Mouse (Mus musculus) heart, embryonic 12.5 days (tissue): ENCODE results near the gene Vgf. TPM values are rescaled to one million over a fixed set of nuclear protein-coding genes. Genes with fewer than 3 reads are reported as not detected.

ENCODE experiments used
- ATAC-seq: fragments of 200-750 bp; cut with Nextera tagmentation; 2 replicates; pipeline ENCODE4 v1.8.0; 2017; ENCODE audit warnings: moderate TSS enrichment, moderate library complexity; ENCODE audit not compliant: insufficient number of reproducible peaks, low FRiP score
- H3K27ac ChIP-seq: fragments of 300-500 bp; sonication (generic); 2 replicates; pipeline ENCODE4 v1.5.1; 2016; ENCODE audit warnings: mild to moderate bottlenecking, moderate library complexity; ENCODE audit not compliant: poor library complexity, severe bottlenecking
- H3K27me3 ChIP-seq: fragments of 300-500 bp; sonication (generic); replicated peaks from 2 replicates; pipeline ENCODE4 v1.6.1; 2016; ENCODE audit warnings: mild to moderate bottlenecking, moderate library complexity
- H3K36me3 ChIP-seq: fragments of 300-500 bp; sonication (generic); 2 replicates; pipeline ENCODE4 v1.6.1; 2016; ENCODE audit warnings: mild to moderate bottlenecking, moderate library complexity
- H3K4me1 ChIP-seq: fragments of 300-500 bp; sonication (generic); replicated peaks from 2 replicates; pipeline ENCODE4 v1.6.1; 2016; ENCODE audit warnings: mild to moderate bottlenecking
- H3K4me2 ChIP-seq: fragments of 300-500 bp; sonication (generic); 2 replicates; pipeline ENCODE4 v1.6.1; 2016; ENCODE audit warnings: mild to moderate bottlenecking, moderate library complexity
- H3K4me3 ChIP-seq: fragments of 300-500 bp; sonication (generic); 2 replicates; pipeline ENCODE4 v1.5.1; 2016; ENCODE audit warnings: mild to moderate bottlenecking
- H3K9ac ChIP-seq: fragments of 300-500 bp; sonication (generic); 2 replicates; pipeline ENCODE4 v1.6.1; 2016; ENCODE audit warnings: mild to moderate bottlenecking, moderate library complexity
- H3K9me3 ChIP-seq: fragments of 300-500 bp; sonication (generic); replicated peaks from 2 replicates; pipeline ENCODE4 v1.6.1; 2016; ENCODE audit warnings: mild to moderate bottlenecking, moderate library complexity
- WGBS: fragments of 180-500 bp; shearing (Covaris S2); methylation state at CpG from one replicate; pipeline ENCODE4 v1.1.7; 2016; 5-methylcytosine and 5-hydroxymethylcytosine counted together
- polyA plus RNA-seq: library from polyadenylated mRNA; unstranded; fragments of >200 nt; fragmentation: Nextera tagmentation; extraction: Ambion mirVana; gene quantifications from 2 replicates; pipeline ENCODE4 v1.2.1, GENCODE M21; 2016

Vgf gene
- polyA plus RNA-seq = 0.12 TPM in 1 of 2 replicates, not detected in the other

- Histone ChIP-seq H3K4me1 (peaks cover 20% of the 10 kb centered on the region), H3K4me2 (0 out of 2 replicates have a peak within 1 kb of the TSS, but pooled peaks have one; percentile 36), H3K9me3 (0 out of 2 replicates have a peak, but pooled peaks cover 2% of the 10 kb centered on the region), H3K9ac (no peak within 1 kb of the TSS), H3K27me3 (peaks cover 89% of the 10 kb centered on the region), H3K4me3 (no peak within 1 kb of the TSS), H3K36me3 (no peaks in the 10 kb centered on the region), H3K27ac (no peak within 1 kb of the TSS)
- ATAC-seq = no peak
- WGBS = 11% methylated on average over 4 of the region's 4 CpGs
Observed at GRCm38 (mm10) chr5:137026092-137026491, at the start of gene Vgf. Gene Vgf (plus strand): TSS chr5:137026392.

GRCm38 (mm10) chr5:136977769-136978168, 48.4 kb upstream of the Vgf start:
- 69% methylated on average over 4 of the region's 4 CpGs for WGBS
- H3K27me3 ChIP-seq = no peaks in the 10 kb centered on the region
- H3K9ac ChIP-seq = no peak overlapping the region
- no peak overlapping the region for H3K27ac ChIP-seq
- ATAC-seq = no peak
- H3K36me3 ChIP-seq = peaks cover 20% of the 10 kb centered on the region
- no peaks in the 10 kb centered on the region; the same call in 1 of the 2 replicates for H3K4me1 ChIP-seq
- no peaks in the 10 kb centered on the region for H3K9me3 ChIP-seq
- H3K4me2 ChIP-seq = no peak overlapping the region
- no peak overlapping the region for H3K4me3 ChIP-seq

DNA sequence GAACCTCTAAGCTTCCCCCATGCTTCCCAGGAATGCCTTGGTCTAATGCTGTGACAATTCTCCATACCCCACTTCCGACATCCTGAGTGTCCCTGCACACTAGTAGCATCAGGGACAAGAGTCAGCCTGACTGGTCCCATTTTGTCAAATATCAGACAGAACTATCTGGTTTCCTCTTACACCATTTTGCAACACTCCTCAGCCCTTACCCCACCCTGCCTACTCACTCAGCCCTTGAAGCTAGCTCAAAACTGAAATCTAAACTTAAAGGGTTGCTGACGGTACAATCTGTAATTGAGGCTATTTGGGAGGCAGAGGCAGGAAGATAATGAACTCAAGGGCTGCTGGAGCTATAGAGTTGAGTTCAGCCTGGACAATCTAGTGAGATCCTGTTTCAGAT, 46.4 kb upstream of the Vgf start:
- ATAC-seq = no peak
- no peaks in the 10 kb centered on the region; the same call in 1 of the 2 replicates for H3K4me1 ChIP-seq
- no peak overlapping the region for H3K27ac ChIP-seq
- H3K9ac ChIP-seq = no peak overlapping the region
- WGBS = 79% methylated on average over 2 of the region's 2 CpGs
- H3K4me3 ChIP-seq = no peak overlapping the region
- no peaks in the 10 kb centered on the region for H3K9me3 ChIP-seq
- H3K27me3 ChIP-seq = no peaks in the 10 kb centered on the region
- H3K4me2 ChIP-seq = no peak overlapping the region
- H3K36me3 ChIP-seq = peaks cover 39% of the 10 kb centered on the region

DNA sequence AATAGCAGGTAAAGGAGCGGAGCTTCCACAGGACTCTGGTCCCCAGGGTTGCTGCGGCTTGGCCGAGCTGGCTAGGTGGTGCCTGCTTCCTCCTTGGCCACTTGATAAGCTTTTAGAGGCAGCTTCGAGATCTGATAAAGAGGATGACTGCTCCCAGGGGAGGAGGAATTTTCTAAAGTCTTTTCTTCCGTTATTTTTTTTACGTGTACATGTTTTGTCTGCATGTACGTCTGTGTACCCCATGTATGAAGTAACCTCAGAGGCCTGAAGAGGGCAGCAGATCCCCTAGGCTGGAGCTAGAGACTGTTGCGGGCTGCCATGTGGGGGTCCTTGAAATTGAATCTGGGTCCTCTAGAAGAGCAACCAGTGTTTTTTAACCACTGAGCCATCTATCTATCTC, 45.2 kb upstream of the Vgf start:
- ATAC-seq = no peak
- H3K4me1 ChIP-seq = peaks cover 4% of the 10 kb centered on the region
- 84% methylated on average over 8 of the region's 8 CpGs for WGBS
- peaks cover 39% of the 10 kb centered on the region for H3K36me3 ChIP-seq
- no peaks in the 10 kb centered on the region for H3K27me3 ChIP-seq
- no peak overlapping the region for H3K4me3 ChIP-seq
- H3K4me2 ChIP-seq = no peak overlapping the region
- no peaks in the 10 kb centered on the region for H3K9me3 ChIP-seq
- H3K27ac ChIP-seq = no peak overlapping the region
- H3K9ac ChIP-seq = no peak overlapping the region

DNA sequence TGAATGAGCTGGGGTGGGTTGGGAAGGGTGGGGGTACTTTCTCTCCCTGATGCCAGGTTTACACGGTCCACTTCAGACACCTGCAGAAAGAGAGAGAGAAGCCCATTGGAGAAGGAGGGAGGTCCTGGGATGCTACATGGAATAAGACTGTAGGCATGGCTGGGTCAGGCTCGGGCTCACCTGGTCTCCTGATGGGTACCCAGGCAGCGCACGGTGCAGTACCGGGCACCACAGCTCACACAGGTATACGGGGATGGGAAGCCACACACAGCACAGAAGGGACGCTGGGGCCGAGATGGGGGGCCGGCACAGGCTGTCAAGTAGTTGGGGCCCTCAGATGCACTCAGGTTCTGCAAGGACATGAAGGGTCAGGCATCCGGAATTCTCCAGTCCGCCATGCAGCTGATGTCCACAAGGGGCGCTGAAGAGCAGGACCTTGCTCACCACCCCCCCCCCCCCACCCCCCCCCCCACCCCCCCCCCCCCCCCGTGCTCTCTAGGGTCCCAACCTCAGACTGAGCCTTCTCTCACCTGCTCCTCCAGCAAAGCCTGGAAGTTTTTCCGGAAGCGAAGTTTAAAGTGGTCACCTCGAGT, 43.8 kb upstream of the Vgf start:
- H3K36me3 ChIP-seq = peaks cover 39% of the 10 kb centered on the region
- 62% methylated on average over 14 of the region's 16 CpGs for WGBS

GRCm38 (mm10) chr5:136984828-136985227, 41.4 kb upstream of the Vgf start:
- no peaks in the 10 kb centered on the region for H3K9me3 ChIP-seq
- no peak overlapping the region for H3K9ac ChIP-seq
- no peaks in the 10 kb centered on the region for H3K27me3 ChIP-seq
- no peak overlapping the region for H3K27ac ChIP-seq
- peaks cover 50% of the 10 kb centered on the region for H3K36me3 ChIP-seq
- WGBS = 43% methylated on average over 14 of the region's 14 CpGs
- H3K4me3 ChIP-seq = no peak overlapping the region
- peaks cover 17% of the 10 kb centered on the region for H3K4me1 ChIP-seq
- H3K4me2 ChIP-seq = no peak overlapping the region
- ATAC-seq = no peak

More for the DNA sequence above, 43.8 kb upstream of the Vgf start:
- Histone ChIP-seq H3K27ac (no peak overlapping the region), H3K9ac (no peak overlapping the region), H3K27me3 (no peaks in the 10 kb centered on the region), H3K4me1 (peaks cover 8% of the 10 kb centered on the region), H3K9me3 (no peaks in the 10 kb centered on the region), H3K4me2 (no peak overlapping the region), H3K4me3 (no peak overlapping the region)
- ATAC-seq = no peak

- H3K9me3 ChIP-seq = no peaks in the 10 kb centered on the region
- WGBS = under 1% methylated on average over 26 of the region's 26 CpGs
- H3K36me3 ChIP-seq = peaks cover 53% of the 10 kb centered on the region
- no peaks in the 10 kb centered on the region for H3K27me3 ChIP-seq
- peaks cover 17% of the 10 kb centered on the region for H3K4me1 ChIP-seq
- peak within 1 kb of the TSS; percentile 93 for H3K4me2 ChIP-seq
- peak; percentile 92 for ATAC-seq
- H3K4me3 ChIP-seq = peak within 1 kb of the TSS; percentile 87
- peak within 1 kb of the TSS; percentile 92 for H3K27ac ChIP-seq
- H3K9ac ChIP-seq = peak within 1 kb of the TSS; percentile 93
Observed at GRCm38 (mm10) chr5:136986695-136987137, 39.5 kb upstream of the Vgf start, which contains the start of gene Plod3. Gene Plod3 (plus strand): TSS chr5:136987019.

DNA sequence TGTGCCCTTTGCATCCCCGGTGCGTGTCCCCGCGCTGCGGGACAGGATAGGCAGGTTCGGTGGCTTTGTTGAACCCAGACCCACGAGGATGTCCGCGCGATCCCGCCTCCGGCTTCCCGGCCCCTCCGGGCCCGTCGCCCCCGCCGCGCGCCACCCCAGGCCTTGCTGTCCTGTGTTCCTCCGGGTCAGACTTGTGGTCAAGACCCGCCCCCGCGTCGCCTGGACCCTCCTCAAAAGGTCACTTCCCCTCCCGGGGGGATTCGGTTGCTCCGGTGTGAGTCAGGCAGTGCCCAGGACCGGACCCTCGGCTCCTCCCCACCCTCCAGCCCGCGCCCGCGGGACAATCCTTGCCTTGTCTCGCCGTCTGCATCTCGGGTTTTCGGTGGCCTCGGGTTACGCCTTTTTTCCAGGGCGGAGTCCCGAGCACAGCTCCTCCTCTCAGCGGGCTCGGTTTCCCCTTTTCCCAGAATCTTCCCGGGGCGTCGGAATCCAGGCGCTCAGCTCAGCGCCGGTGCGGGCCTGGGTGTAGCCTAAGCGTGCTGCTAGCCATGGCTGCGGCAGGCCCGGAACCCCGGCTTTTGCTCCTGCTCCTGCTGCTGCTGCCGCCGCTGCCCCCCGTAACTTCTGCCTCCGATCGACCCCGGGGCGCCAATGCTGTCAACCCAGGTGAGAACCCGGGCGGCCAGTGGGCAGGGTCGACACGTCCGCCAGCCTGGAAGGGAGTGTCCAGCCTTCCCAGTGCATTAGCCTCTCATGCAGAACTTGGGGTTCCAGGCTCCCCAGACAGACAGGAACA, 38.9 kb upstream of the Vgf start:
- Histone ChIP-seq H3K9ac (peak overlapping the region; percentile 93), H3K4me3 (peak overlapping the region; percentile 87), H3K4me1 (peaks cover 17% of the 10 kb centered on the region), H3K27me3 (no peaks in the 10 kb centered on the region), H3K4me2 (peak overlapping the region; percentile 93), H3K9me3 (no peaks in the 10 kb centered on the region), H3K36me3 (peaks cover 54% of the 10 kb centered on the region), H3K27ac (peak overlapping the region; percentile 92)
- peak; percentile 69 for ATAC-seq
- WGBS = under 1% methylated on average over 67 of the region's 67 CpGs

DNA sequence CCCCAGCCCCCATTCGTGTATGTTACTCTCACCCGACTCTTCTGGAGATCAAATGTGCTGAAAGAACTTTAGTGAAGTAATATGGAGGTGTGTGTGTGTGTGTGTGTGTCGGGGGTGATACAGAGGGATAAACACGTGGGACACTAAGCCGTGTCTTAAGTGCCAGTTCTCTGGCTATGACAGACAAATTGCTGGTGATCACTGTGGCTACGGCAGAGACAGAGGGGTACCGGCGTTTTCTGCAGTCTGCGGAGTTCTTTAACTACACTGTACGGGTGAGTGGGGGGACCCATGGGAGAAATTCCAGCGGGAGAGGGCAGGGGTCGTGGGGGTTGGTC, 38.3 kb upstream of the Vgf start, which contains the start of gene Znhit1:
Gene Znhit1 (minus strand): TSS at position 88 of the 338 bp plus-strand sequence.
- Histone ChIP-seq H3K9ac (peak within 1 kb of the TSS; percentile 93), H3K27me3 (no peaks in the 10 kb centered on the region), H3K4me3 (peak within 1 kb of the TSS; percentile 87), H3K4me2 (peak within 1 kb of the TSS; percentile 93), H3K27ac (peak within 1 kb of the TSS; percentile 92), H3K36me3 (peaks cover 60% of the 10 kb centered on the region), H3K4me1 (peaks cover 17% of the 10 kb centered on the region), H3K9me3 (no peaks in the 10 kb centered on the region)
- ATAC-seq = no peak
- WGBS = 5% methylated on average over 12 of the region's 12 CpGs

DNA sequence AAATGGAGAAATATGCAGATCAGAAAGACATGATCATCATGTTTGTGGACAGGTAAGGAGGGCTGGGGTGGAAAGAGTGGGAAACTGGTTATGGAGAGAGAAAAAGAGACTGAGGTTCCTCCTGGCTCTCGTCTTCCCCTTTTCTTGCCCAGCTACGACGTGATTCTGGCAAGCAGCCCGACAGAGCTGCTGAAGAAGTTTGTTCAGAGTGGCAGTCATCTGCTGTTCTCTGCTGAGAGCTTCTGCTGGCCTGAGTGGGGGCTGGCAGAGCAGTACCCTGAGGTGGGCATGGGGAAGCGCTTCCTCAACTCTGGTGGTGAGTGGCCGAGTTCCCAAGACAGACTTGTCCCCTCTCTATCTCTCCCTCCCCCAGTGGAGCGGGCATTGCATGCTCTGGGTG, 37.8 kb upstream of the Vgf start:
- H3K36me3 ChIP-seq = peaks cover 60% of the 10 kb centered on the region
- H3K9ac ChIP-seq = peak overlapping the region; percentile 93
- H3K27ac ChIP-seq = no peak overlapping the region
- peak overlapping the region; percentile 93 for H3K4me2 ChIP-seq
- peaks cover 17% of the 10 kb centered on the region for H3K4me1 ChIP-seq
- no peaks in the 10 kb centered on the region for H3K9me3 ChIP-seq
- peak overlapping the region; percentile 87 for H3K4me3 ChIP-seq
- ATAC-seq = no peak
- no peaks in the 10 kb centered on the region for H3K27me3 ChIP-seq
- 69% methylated on average over 7 of the region's 7 CpGs for WGBS

GRCm38 (mm10) chr5:136989801-136990200, 36.4 kb upstream of the Vgf start:
- no peak overlapping the region for H3K4me3 ChIP-seq
- no peaks in the 10 kb centered on the region for H3K27me3 ChIP-seq
- peaks cover 17% of the 10 kb centered on the region for H3K4me1 ChIP-seq
- no peaks in the 10 kb centered on the region for H3K9me3 ChIP-seq
- H3K27ac ChIP-seq = no peak overlapping the region
- no peak overlapping the region for H3K4me2 ChIP-seq
- H3K9ac ChIP-seq = no peak overlapping the region
- 88% methylated on average over 6 of the region's 6 CpGs for WGBS
- ATAC-seq = no peak
- peaks cover 61% of the 10 kb centered on the region for H3K36me3 ChIP-seq
